Mouse (Mus musculus): Measurements from ENCODE around the gene Cnnm1.

DNA sequence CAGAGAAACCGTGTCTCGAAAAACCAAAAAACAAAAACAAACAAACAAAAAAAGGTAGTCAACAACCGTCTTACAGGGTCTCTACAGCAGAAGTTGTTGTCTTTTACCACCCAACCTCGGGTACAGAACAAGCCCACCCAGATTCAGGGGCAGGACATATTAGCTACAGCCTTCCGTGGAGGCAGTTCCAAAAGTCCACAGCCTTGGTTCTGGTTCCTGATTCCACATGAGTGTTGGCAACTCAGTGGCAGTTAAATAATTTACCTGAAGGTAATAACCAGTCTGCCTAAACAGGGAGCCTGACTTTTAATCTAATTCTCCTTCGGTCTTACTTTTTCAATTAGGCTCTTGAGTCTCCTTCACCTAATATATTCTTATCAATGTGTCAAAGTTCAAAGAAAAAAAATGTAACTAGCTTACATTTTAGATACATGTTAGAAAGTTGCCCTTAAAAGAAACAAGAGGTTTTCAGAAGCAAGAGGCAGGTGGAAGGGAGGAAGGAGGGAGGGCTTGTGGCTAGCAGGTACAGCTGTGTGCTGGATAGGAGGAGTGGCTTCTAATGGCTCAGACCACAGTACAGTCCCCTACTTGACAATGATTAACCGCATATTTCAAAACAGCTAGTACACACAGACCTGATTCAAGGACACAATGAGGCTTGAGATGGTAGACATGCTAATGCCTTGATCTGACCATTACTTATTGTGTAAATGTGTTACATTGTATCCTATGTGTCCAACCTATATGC lies 23.5 kb downstream of the Cnnm1 start:
- TF ChIP-seq ZC3H11A (IDR thresholded peaks at IDR 0.05; ENCODE audit: borderline replicate concordance, low read depth, low read length) (no peak), HCFC1 (IDR thresholded peaks at IDR 0.05; ENCODE audit: borderline replicate concordance, insufficient read depth, low read length) (no peak)

Data from ES-E14 (cell line).